Comparison of ENCODE assay signal across 8 mouse cellular contexts in genomic region chr5:108651823-108652222, GRCm38 (mm10). TPM values are rescaled to one million over a fixed set of nuclear protein-coding genes. Genes with fewer than 3 reads are reported as not detected.
DNase-seq lines count a peak whose midpoint lies in the region; TF ChIP-seq lines count a peak whose summit lies in the region.

No protein-coding gene starts in this region.

- H3K4me1 ChIP-seq in thymus, adult 2 months (replicated peaks; ENCODE audit: control insufficient read depth, insufficient read depth, low read length): no peaks in the 10 kb centered on the region
- no peaks in the 10 kb centered on the region for H3K4me1 ChIP-seq in bone marrow macrophage, adult 2 months (ENCODE audit: control insufficient read depth, insufficient read depth, low read length)
- H3K4me1 ChIP-seq in kidney, adult 2 months (ENCODE audit: control insufficient read depth, insufficient read depth, low read length): peaks cover 5% of the 10 kb centered on the region; the same call in 1 of the 2 replicates
- H3K4me1 ChIP-seq in lung, adult 2 months (ENCODE audit: control insufficient read depth, insufficient read depth, low read length): no peaks in the 10 kb centered on the region

- H3K4me3 ChIP-seq in thymus, adult 2 months (ENCODE audit: control insufficient read depth, insufficient read depth, low read length): no peak overlapping the region
- H3K4me3 ChIP-seq in bone marrow macrophage, adult 2 months (ENCODE audit: insufficient read depth, low read length): no peak overlapping the region
- no peak overlapping the region for H3K4me3 ChIP-seq in kidney, adult 2 months (ENCODE audit: insufficient read depth, low read depth, low read length)
- H3K4me3 ChIP-seq in lung, adult 2 months (replicated peaks; ENCODE audit: extremely low read depth, low read depth, low read length): no peak overlapping the region

- TF ChIP-seq CTCF in thymus, adult 2 months (IDR thresholded peaks at IDR 0.05; ENCODE audit: borderline replicate concordance, control insufficient read depth, extremely low read depth, insufficient read depth, low read length, poor library complexity): no peak
- TF ChIP-seq CTCF in bone marrow macrophage, adult 2 months (IDR thresholded peaks at IDR 0.05; ENCODE audit: low read depth, low read length): peak; percentile 35
- peak; percentile 72 for TF ChIP-seq CTCF in kidney, adult 2 months (conservative IDR thresholded peaks at IDR 0.05; ENCODE audit: insufficient read depth, insufficient read length, low read depth, low read length)
- peak; percentile 39 for TF ChIP-seq CTCF in lung, adult 2 months (IDR thresholded peaks at IDR 0.05; ENCODE audit: insufficient read depth, low read length)

- no peaks in the 10 kb centered on the region for H3K27me3 ChIP-seq in thymus, adult 2 months (ENCODE audit: control insufficient read depth, insufficient read depth, low read length)
- H3K27me3 ChIP-seq in kidney, adult 2 months (replicated peaks; ENCODE audit: control insufficient read depth, insufficient read depth, low read length): no peaks in the 10 kb centered on the region

- no peak for TF ChIP-seq POLR2A in thymus, adult 2 months (IDR thresholded peaks at IDR 0.05; ENCODE audit: control insufficient read depth, extremely low read depth, insufficient read depth, low read length, poor library complexity)
- TF ChIP-seq POLR2A in bone marrow macrophage, adult 2 months (IDR thresholded peaks at IDR 0.05; ENCODE audit: borderline replicate concordance, low read depth, low read length): no peak
- TF ChIP-seq POLR2A in kidney, adult 2 months (IDR thresholded peaks at IDR 0.05; ENCODE audit: low read depth, low read length): no peak
- TF ChIP-seq POLR2A in lung, adult 2 months (IDR thresholded peaks at IDR 0.05; ENCODE audit: borderline replicate concordance, extremely low read depth, low read depth, low read length): no peak

- DNase-seq in thymus, adult 2 months: peak; percentile 77
- DNase-seq in thymus, adult 18-20 months: no peak
- peak; percentile 23 for DNase-seq in fat pad, adult 2 months (ENCODE audit: extremely low read depth, low read depth, low spot score)
- peak; percentile 86 for DNase-seq in kidney, adult 2 months
- DNase-seq in lung, adult 2 months: peak; percentile 39
- DNase-seq in retina, postnatal 1 day: peak; percentile 78
- DNase-seq in urinary bladder, postnatal 10 days (ENCODE audit: low spot score): no peak

- WGBS in thymus, adult 2 months: 60% methylated on average over 1 of the region's 1 CpGs
- 27% methylated on average over 1 of the region's 1 CpGs for WGBS in kidney, adult 2 months
- 58% methylated on average over 1 of the region's 1 CpGs for WGBS in lung, adult 2 months

- H3K36me3 ChIP-seq in thymus, adult 2 months (ENCODE audit: control insufficient read depth, insufficient read depth, low read length): peaks cover 25% of the 10 kb centered on the region
- H3K36me3 ChIP-seq in kidney, adult 2 months (ENCODE audit: control insufficient read depth, insufficient read depth, low read length): peaks cover 3% of the 10 kb centered on the region

- H3K27ac ChIP-seq in thymus, adult 2 months (ENCODE audit: control insufficient read depth, insufficient read depth, low read length): no peak overlapping the region
- H3K27ac ChIP-seq in bone marrow macrophage, adult 2 months (ENCODE audit: insufficient read depth, low read depth, low read length): no peak overlapping the region
- no peak overlapping the region for H3K27ac ChIP-seq in kidney, adult 2 months (ENCODE audit: insufficient read depth, low read depth, low read length)

RNA-seq across cellular contexts. Expression of gene Idua, which starts 8.3 kb away (rescaled TPM):
- polyA plus RNA-seq in thymus, adult 2 months (2012; rRNA removed): 34.6 and 35.4 TPM in 2 replicates
- polyA plus RNA-seq in bone marrow macrophage, adult 2 months (2012; ENCODE audit: insufficient read depth, insufficient read length, missing spikeins): 62.6 and 73.7 TPM in 2 replicates
- polyA plus RNA-seq in kidney, adult 2 months (2012; rRNA removed): 9.1 and 12.7 TPM in 2 replicates
- 28.4 and 34.5 TPM in 2 replicates for polyA plus RNA-seq in lung, adult 2 months (2012; rRNA removed)

RNA-seq across cellular contexts. Expression of gene Dgkq, which starts 17.6 kb away (rescaled TPM):
- 39.5 and 45.0 TPM in 2 replicates for polyA plus RNA-seq in thymus, adult 2 months (2012; rRNA removed)
- 15.2 and 15.7 TPM in 2 replicates for polyA plus RNA-seq in bone marrow macrophage, adult 2 months (2012; ENCODE audit: insufficient read depth, insufficient read length, missing spikeins)
- 27.9 and 34.8 TPM in 2 replicates for polyA plus RNA-seq in kidney, adult 2 months (2012; rRNA removed)
- 24.5 and 27.5 TPM in 2 replicates for polyA plus RNA-seq in lung, adult 2 months (2012; rRNA removed)

RNA-seq across cellular contexts. Expression of gene Tmem175, which starts 22.3 kb away (rescaled TPM):
- polyA plus RNA-seq in thymus, adult 2 months (2012; rRNA removed): 73.3 and 77.3 TPM in 2 replicates
- polyA plus RNA-seq in bone marrow macrophage, adult 2 months (2012; ENCODE audit: insufficient read depth, insufficient read length, missing spikeins): 38.1 and 40.7 TPM in 2 replicates
- 67.1 and 76.4 TPM in 2 replicates for polyA plus RNA-seq in kidney, adult 2 months (2012; rRNA removed)
- polyA plus RNA-seq in lung, adult 2 months (2012; rRNA removed): 32.0 and 50.5 TPM in 2 replicates

RNA-seq across cellular contexts. Expression of gene Gak, which starts 22.3 kb away (rescaled TPM):
- polyA plus RNA-seq in thymus, adult 2 months (2012; rRNA removed): 158 and 164 TPM in 2 replicates
- 105 TPM in 2 replicates for polyA plus RNA-seq in bone marrow macrophage, adult 2 months (2012; ENCODE audit: insufficient read depth, insufficient read length, missing spikeins)
- polyA plus RNA-seq in kidney, adult 2 months (2012; rRNA removed): 80.5 and 89.0 TPM in 2 replicates
- 78.8 and 87.5 TPM in 2 replicates for polyA plus RNA-seq in lung, adult 2 months (2012; rRNA removed)

RNA-seq across cellular contexts. Expression of gene Slc26a1, which starts 23.5 kb away (rescaled TPM):
- 0.44 and 0.87 TPM in 2 replicates for polyA plus RNA-seq in thymus, adult 2 months (2012; rRNA removed)
- polyA plus RNA-seq in bone marrow macrophage, adult 2 months (2012; ENCODE audit: insufficient read depth, insufficient read length, missing spikeins): not detected in 2 replicates
- polyA plus RNA-seq in kidney, adult 2 months (2012; rRNA removed): 257 and 309 TPM in 2 replicates
- 0.05 and 0.11 TPM in 2 replicates for polyA plus RNA-seq in lung, adult 2 months (2012; rRNA removed)

Comparison
In these comparisons a context has a peak if more than half of its experiments do, and no peak if none do; other contexts are left out.
1. DNase-seq: peak in thymus, adult 2 months (single experiment), fat pad, adult 2 months (single experiment), kidney, adult 2 months (single experiment), lung, adult 2 months (single experiment) and retina, postnatal 1 day (single experiment); none in thymus, adult 18-20 months (0 of 2) and urinary bladder, postnatal 10 days (single experiment).